Mouse (Mus musculus): ENCODE data around the gene Fut9. TPM values are rescaled to one million over a fixed set of nuclear protein-coding genes. Genes with fewer than 3 reads are reported as not detected.

Gene Fut9
- total RNA-seq, 1 experiment = 4.8 TPM

GRCm38 (mm10) chr4:25593218-25593617, 206.8 kb downstream of the Fut9 start:
- no peaks in the 10 kb centered on the region for H3K9me3 ChIP-seq (ENCODE audit: control insufficient read depth, insufficient read depth, low read depth, low read length)

More at GRCm38 (mm10) chr4:25593218-25593617, 206.8 kb downstream of the Fut9 start:
- in situ Hi-C loops (cut with MboI; ENCODE audit: low sequenced_read_pairs in 2 of 2, unreplicated experiment in 2 of 2) = no loop called here
- Histone ChIP-seq H3K4me1 (ENCODE audit: control insufficient read depth in 2 of 2, insufficient read depth in 2 of 2, low read length in 2 of 2, poor library complexity in 1 of 2) (no peaks in the 10 kb centered on the region), H3K36me3 (ENCODE audit: control insufficient read depth, insufficient read depth, low read length, poor library complexity, severe bottlenecking) (no peaks in the 10 kb centered on the region), H3K4me3 (ENCODE audit: insufficient read depth in 1 of 2, low read depth in 1 of 2, low read length in 2 of 2, poor library complexity in 1 of 2, severe bottlenecking in 1 of 2) (no peak overlapping the region), H3K27ac (ENCODE audit: insufficient read depth, low read depth, low read length, poor library complexity, severe bottlenecking) (no peak overlapping the region), H3K9ac (ENCODE audit: insufficient read depth, low read depth, low read length, poor library complexity, severe bottlenecking) (no peak overlapping the region)
- no peak for TF ChIP-seq ZC3H11A (IDR thresholded peaks at IDR 0.05; ENCODE audit: borderline replicate concordance, low read depth, low read length)
- no peak for TF ChIP-seq ZNF384 (IDR thresholded peaks at IDR 0.05; ENCODE audit: low read depth, low read length)
- no peak for TF ChIP-seq HCFC1 (IDR thresholded peaks at IDR 0.05; ENCODE audit: borderline replicate concordance, insufficient read depth, low read length)
- TF ChIP-seq MAFK (IDR thresholded peaks at IDR 0.05; ENCODE audit: insufficient read depth, low read depth, low read length) = no peak
- TF ChIP-seq CHD2 (IDR thresholded peaks at IDR 0.05; ENCODE audit: low read depth, low read length) = no peak
- DNase-seq (ENCODE audit: low read depth, low spot score) = no peak
